Mouse (Mus musculus): ENCODE data around the gene Mns1. TPM values are rescaled to one million over a fixed set of nuclear protein-coding genes. Genes with fewer than 3 reads are reported as not detected.
"Not testable (repeated sequence)": the region's sequence is repeated elsewhere in the genome, so short reads cannot be mapped to it uniquely, and the experiment has no call there.

The Mns1 gene
- total RNA-seq, 2 experiments from 2014 or later = 0.09 to 0.16 TPM

DNA sequence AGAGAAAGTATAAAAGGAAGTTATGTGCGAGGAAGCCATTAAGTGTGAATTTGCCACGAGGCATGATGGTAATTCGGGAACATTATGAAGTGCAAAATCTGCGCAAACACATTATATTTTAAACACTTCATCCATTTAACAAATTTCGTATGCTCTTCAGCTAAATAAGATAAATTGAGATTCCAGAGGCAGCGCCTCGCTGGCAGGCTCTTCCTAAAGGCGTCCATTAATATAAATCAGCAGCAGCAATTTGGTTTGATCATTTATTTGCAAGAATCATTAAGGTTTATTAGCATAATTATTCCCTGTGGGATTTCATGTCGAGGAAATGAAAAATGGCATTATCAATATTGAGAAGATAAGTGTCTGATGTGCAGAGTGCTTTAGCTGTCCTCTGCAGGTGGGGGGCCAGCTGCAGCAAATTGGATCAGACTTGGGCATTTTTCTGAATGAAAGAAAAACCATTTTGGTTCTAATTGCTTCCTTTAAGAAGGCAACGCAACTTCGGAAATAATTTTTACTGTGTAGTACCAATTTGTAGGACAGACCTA, 12.4 kb upstream of the Mns1 start:
- no peak for DNase-seq (ENCODE audit: low spot score)

DNA sequence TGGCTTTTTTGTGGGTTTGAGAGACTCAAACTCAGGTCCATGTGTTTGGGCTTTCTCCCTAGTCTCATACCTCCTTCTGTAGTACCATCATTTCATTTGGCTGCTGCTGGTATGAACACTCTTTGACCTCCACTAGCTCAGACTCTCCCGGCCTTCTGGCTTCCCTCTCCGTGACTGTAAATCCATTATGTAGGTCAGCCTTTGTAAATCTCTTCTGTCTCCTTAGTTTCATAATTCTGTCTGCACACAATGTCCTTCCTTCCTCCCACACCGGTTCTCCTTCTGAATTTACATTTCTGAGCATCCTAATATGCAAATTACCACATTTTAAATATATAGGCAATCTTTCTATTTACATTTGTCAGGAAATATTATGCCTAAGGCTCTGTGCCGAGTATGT, 9.9 kb upstream of the Mns1 start:
- no peak for DNase-seq (ENCODE audit: low spot score)

- no peak for DNase-seq (ENCODE audit: low spot score)
Measured at GRCm38 (mm10) chr9:72434876-72435275, 2.9 kb upstream of the Mns1 start.

DNA sequence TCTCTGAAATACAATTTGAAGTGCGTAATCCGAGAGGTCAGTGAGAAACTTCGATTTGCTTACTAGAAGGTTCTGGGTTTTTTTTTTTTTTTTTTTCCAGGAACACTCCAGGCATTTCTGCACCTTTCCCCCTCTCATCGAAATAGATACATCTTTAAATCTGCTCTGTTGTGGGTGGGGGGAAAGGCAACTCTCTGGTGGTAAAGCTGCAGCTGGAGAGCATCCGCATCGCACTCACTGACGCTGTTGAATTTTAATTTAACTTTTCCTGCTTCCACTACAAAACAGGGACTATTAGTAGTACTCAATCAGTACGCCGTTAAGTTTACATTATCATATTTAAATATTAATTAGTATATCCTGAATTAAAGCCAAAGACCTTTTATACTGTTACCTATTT, 938 bp downstream of the Mns1 start:
- DNase-seq (ENCODE audit: low spot score) = no peak

GRCm38 (mm10) chr9:72440358-72440757, 2.5 kb downstream of the Mns1 start:
- no peak for DNase-seq (ENCODE audit: low spot score)

DNA sequence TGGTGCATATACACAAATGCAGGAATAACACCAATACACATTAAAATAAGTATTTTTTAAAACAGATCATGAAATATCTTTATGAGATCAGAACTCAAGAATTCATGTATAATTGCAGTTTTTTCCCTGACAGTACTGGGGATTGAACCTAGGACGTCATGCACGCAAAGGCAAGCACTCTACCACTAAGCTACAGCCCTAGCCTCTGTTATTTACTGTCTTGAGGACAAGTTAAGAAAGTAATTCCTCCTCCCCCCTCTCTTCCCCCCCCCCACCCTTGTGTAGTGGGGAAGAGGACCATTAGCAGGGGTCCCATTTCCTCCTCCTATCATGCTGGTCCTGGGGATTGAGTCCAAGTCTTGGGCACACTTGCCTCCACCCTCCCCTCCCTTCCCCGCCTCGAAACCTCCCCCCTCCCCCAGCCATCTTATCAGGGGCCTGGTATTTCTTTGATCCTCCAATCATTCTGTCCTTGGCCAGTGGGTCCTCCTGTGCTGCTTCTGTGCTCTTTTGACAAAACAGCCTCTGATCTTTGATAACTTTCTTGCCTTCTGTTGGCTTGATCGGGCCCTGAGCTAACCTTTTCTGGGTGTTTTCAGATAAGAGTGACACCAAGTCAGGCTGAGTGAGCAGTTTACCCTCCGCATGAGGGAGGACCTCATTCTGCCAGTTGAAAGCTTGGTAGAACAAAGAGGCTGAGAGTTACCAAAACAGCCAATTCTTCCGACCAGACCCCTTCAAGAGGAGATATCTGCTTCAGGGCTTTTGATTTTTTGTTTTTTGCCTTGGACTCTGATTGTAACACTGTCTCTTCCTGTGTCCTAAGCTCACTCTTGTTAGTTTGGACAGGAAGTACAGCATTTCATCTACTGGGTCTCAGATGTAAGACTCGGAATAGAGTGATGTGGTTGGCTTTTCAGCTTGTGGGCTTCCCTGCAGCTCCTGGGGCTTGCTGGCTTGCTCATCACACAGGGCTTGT, 3.4 kb downstream of the Mns1 start:
- no peak for DNase-seq (ENCODE audit: low spot score)

- DNase-seq (ENCODE audit: low spot score) = no peak
Measured at GRCm38 (mm10) chr9:72441927-72442715, 4.3 kb downstream of the Mns1 start.

GRCm38 (mm10) chr9:72448026-72448425, 10.2 kb downstream of the Mns1 start:
- peak; percentile 57 for DNase-seq (ENCODE audit: low spot score)

DNA sequence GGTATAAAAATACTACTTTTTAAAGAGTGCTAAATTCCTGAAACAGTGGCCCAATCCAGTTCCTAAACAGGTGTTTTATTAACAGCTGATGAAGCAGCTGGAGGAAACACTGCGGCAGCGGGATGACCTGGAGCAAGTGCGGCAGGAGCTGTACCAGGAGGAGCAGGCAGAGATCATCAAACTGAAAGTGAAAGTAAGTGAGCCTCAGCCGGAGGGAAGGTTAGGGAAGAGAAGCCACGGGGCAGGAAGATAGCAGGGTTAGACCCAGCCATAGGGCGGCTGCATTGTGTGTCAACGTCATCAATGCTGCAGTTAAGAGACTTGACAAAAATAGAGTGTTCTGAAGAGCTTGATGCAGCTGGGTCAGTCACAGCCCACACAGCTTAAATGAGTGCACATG, 11.6 kb downstream of the Mns1 start:
- DNase-seq (ENCODE audit: low spot score) = peak; percentile 40

DNA sequence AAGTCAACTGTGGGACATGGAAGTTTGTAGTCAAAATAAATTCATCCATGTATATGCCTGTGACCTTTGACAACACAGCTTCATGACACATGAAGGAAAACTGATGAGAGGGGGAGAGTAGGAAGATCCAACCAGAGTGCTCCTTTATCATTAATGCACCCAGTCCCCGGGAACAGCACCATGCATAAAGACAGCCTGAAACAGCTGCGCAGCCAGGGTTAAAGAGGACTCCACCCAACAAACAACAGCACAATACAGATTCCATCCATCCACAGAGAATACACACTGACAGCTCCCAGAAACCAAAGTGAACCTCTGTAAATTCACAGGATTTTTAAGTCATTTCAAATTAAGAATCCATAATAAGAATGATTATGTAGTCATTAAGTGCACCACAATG, 12.0 kb downstream of the Mns1 start:
- no peak for DNase-seq (ENCODE audit: low spot score)

DNA sequence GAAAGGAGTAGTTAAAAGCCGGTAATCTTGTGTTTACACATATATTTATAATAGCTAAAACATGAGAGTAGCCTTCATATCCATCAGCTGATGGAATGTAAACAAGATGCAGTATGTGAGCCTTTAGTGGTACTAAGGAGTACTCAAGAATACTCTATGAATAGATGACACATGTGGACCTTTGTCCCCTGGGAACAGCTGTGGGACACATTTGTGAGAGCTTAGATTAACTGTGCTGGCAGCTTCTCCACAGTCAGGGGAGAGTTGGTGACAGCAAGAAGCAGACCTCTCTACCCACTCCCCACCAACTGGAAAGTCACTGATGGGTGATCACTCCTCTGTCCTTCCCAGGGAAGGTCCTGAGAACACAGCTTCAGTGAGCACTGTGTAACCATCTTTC, 12.6 kb downstream of the Mns1 start:
- no peak for DNase-seq (ENCODE audit: low spot score)

GRCm38 (mm10) chr9:72451111-72451510, 13.3 kb downstream of the Mns1 start:
- no peak for DNase-seq (ENCODE audit: low spot score)

GRCm38 (mm10) chr9:72454281-72454680, 16.5 kb downstream of the Mns1 start:
- DNase-seq (ENCODE audit: low spot score) = not testable (repeated sequence)

DNA sequence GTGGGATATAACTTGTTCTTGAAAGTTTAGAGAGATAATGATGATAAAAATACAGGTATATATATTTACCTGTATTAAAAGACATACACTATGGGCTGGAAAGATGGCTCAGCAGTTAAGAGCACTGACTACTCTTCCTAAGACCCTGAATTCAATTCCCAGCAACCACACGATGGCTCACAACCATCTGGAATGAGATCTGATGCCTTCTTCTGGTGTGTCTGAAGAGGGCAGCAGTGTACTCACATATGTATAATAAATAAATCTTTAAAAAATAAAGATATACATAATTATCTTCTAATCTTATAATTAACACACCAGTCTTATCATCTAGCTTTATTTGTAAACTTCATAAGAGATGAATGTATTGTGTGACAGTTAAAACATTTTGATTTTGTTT, 18.6 kb downstream of the Mns1 start:
- DNase-seq (ENCODE audit: low spot score) = no peak

DNA sequence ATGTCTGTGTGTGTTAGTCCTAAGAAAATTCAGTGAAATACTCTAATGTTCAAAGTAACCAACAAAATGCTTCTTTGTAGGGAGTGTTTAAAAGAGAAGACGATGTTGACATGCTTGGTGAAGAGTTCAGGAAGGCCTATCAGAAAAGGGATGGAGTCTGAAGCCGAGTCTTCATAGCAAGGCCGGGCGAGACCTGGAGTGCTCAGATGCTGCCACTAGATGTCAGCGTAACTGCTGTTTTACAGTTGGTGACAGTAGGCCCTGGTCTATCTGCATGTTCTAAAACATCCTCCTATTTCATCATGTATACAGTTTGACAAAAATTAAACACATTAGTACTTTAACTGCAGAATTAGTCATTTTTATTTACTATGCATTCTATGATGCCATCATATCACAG, 20.4 kb downstream of the Mns1 start:
- DNase-seq (ENCODE audit: low spot score) = peak; percentile 77

GRCm38 (mm10) chr9:72459703-72460102, 21.9 kb downstream of the Mns1 start:
- no peak for DNase-seq (ENCODE audit: low spot score)

DNA sequence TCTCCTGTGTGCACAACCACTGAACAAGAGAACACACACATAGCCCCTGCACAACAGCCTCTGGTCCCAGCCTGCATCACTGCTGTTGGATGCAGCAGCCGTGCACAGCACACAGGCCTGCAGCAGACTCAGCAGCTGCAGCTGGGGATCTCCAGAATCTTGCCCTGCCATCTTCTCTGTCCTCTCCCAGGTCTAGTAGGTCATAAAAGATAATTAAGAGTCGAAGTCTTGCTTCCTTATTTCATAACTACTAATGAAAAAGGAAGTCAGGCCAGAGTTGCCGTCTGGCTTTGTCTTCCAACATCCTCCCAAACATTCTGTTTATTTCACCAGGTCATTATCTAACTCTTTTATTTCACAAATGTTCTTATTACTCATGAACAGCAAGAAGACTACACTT, 23.0 kb downstream of the Mns1 start:
- DNase-seq (ENCODE audit: low spot score) = no peak

DNA sequence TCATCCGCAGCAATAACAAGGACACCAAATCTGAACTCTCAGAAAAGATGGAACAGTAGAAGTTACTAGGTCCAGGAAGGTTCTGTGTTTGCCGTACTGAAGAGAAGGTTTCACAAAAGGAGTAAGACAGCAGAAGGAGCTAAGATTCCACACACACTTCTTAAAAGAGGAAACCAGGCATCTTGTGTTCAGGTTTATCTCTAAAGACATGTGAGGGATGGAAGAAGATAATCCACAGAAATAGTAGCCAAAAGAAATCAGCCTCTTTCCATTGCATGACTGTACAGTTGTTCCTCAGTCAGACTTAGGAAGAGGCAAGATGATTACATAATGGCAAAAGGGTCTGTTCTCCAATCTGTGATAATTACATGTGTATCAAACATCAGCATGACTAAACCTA, 24.6 kb downstream of the Mns1 start:
- no peak for DNase-seq (ENCODE audit: low spot score)

DNA sequence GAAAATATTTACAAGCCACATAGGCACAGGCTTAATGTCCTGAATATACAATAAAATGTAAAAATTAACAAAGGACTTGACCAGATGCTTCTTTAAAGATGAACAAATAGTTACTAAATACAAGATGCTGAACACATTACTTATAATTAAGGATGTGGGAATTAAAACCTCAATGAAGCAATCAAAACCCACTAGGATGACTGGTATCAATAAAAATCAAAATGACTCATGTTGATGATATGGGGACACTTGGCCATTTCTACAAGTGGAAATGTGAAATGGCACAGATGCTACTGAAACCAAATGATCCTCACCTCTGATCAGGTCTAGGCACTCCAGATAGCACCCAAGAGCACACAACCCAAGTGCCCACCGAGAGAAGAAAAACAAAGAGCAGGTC, 27.0 kb downstream of the Mns1 start:
- no peak for DNase-seq (ENCODE audit: low spot score)

- no peak for DNase-seq (ENCODE audit: low spot score)
Measured at GRCm38 (mm10) chr9:72465754-72466181, 28.0 kb downstream of the Mns1 start.

DNA sequence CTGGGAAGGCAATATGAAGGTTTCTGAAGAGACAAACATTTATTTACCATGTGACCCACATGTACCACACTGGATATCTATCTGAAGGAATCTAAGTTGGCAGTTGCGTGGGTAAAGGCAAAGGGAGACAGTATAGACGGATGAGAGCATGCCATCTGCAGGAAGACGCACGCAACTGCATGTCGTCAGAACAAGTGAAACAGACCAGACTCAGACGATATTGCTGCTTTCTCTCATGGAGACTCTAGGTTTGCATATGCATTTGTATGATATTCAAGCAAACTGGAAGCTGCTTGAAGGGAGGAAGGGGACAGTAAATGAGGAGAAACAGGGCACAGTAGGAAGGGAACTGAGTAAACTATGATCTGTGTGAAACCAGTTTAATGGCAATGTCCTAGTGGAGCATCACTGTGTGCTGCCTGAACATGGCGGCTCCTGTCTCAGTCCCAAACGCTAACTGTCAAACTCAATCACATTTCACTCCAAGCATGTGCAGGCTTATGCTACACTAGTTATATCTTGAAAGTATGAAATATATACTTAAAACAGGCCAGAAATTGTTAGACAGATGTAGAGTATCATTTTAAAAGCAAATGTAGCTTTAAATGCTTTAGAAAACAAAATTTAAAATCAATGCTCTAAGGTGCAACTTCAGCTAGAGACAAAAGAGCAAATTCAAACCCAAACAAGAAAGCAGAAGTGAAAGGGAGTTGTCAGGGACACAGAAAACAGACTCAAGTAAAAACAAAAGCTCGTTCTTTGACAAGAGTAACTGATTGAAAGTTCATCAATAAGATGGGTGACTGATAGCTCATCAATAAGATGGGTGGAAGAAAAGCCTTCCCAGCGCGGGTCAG, 30.0 kb downstream of the Mns1 start:
- DNase-seq (ENCODE audit: low spot score) = peak; percentile 36
